Mouse (Mus musculus): ENCODE data around the gene Clspn. TPM values are rescaled to one million over a fixed set of nuclear protein-coding genes. Genes with fewer than 3 reads are reported as not detected.

Clspn gene
- polyA plus RNA-seq, 1 experiment from 2014 or later = 54.3 TPM

GRCm38 (mm10) chr4:126599971-126600754, 43.4 kb downstream of the Clspn start:
- H3K9ac ChIP-seq = no peak overlapping the region
- no peaks in the 10 kb centered on the region for H3K27me3 ChIP-seq (ENCODE audit: insufficient read depth, low read length)
- DNase-seq (peak; percentile 89), ATAC-seq (ENCODE audit: insufficient read depth) (peak; percentile 25; the same call in 1 of the 2 replicates)
- H3K9me3 ChIP-seq (ENCODE audit: low read depth, low read length) = no peaks in the 10 kb centered on the region
- no peak overlapping the region for H3K27ac ChIP-seq (ENCODE audit: low read depth)
- no peaks in the 10 kb centered on the region for H3K36me3 ChIP-seq (ENCODE audit: insufficient read depth)
- 26% methylated on average over 8 of the region's 8 CpGs for WGBS
- H3K4me2 ChIP-seq = no peak overlapping the region
- no peak overlapping the region for H3K4me3 ChIP-seq (ENCODE audit: low read depth, low read length)
- peak; percentile 91 for TF ChIP-seq CTCF (IDR thresholded peaks at IDR 0.05; ENCODE audit: low read depth)
- no peaks in the 10 kb centered on the region for H3K4me1 ChIP-seq (ENCODE audit: insufficient read depth)

DNA sequence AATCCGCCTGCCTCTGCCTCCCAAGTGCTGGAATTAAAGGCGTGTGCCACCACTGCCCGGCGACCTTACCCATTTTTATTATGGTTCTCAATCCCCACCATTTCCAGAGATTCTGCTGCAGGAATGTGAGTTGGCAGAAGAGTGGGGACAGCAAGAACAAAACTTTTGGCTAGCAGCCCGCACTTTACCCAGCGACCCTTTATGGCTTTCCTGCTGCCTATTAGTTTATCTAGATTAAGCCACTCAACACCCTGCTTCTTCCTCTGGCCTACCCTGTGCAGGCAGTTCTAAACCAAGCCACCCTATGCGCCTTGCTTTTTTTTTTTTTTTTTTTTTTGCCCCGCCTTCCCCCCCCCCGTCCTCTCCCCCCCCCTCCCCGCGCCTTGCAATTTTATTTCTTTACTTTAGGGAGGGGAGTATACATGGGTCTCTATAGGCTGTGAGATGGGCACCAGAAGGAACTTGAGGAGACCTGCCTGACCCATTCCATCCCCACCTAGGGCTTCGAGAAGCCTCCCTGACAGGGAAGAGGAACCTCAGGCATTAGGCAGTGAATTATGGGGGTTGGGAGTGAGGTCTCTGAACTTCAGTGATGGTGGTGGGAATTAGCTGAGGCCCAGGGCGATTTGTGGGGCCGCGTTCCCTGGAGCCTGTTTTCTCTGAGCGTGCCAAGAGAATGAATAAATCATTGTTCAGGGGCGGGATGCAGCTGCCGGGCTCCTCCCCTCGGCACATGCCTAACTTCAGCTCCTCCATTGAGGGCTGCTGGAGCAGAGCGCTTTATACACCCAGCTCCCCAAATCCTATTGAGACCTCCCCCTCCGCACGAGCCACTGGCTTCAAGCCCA, 45.1 kb downstream of the Clspn start:
- no peak overlapping the region for H3K4me3 ChIP-seq (ENCODE audit: low read depth, low read length)
- peak; percentile 87 for ATAC-seq (ENCODE audit: insufficient read depth)
- H3K36me3 ChIP-seq (ENCODE audit: insufficient read depth) = no peaks in the 10 kb centered on the region
- H3K4me2 ChIP-seq = peak overlapping the region; percentile 46
- H3K27me3 ChIP-seq (ENCODE audit: insufficient read depth, low read length) = no peaks in the 10 kb centered on the region
- no peaks in the 10 kb centered on the region for H3K9me3 ChIP-seq (ENCODE audit: low read depth, low read length)
- H3K9ac ChIP-seq = 0 out of 2 replicates have a peak overlapping the region, but pooled peaks have one; percentile 11
- peak; percentile 88 for DNase-seq
- no peak for TF ChIP-seq CTCF (IDR thresholded peaks at IDR 0.05; ENCODE audit: low read depth)
- no peak overlapping the region for H3K27ac ChIP-seq (ENCODE audit: low read depth)
- H3K4me1 ChIP-seq (ENCODE audit: insufficient read depth) = no peaks in the 10 kb centered on the region
- 25% methylated on average over 20 of the region's 22 CpGs for WGBS

- no peaks in the 10 kb centered on the region for H3K4me1 ChIP-seq (ENCODE audit: insufficient read depth)
- peak overlapping the region; percentile 46 for H3K4me2 ChIP-seq
- H3K36me3 ChIP-seq (ENCODE audit: insufficient read depth) = no peaks in the 10 kb centered on the region
- ATAC-seq (ENCODE audit: insufficient read depth) (peak; percentile 63), DNase-seq (no peak)
- no peak overlapping the region for H3K4me3 ChIP-seq (ENCODE audit: low read depth, low read length)
- TF ChIP-seq CTCF (IDR thresholded peaks at IDR 0.05; ENCODE audit: low read depth) = no peak
- H3K9ac ChIP-seq = no peak overlapping the region
- H3K27ac ChIP-seq (ENCODE audit: low read depth) = no peak overlapping the region
- H3K27me3 ChIP-seq (ENCODE audit: insufficient read depth, low read length) = no peaks in the 10 kb centered on the region
- H3K9me3 ChIP-seq (ENCODE audit: low read depth, low read length) = no peaks in the 10 kb centered on the region
- WGBS = 11% methylated on average over 6 of the region's 6 CpGs
Measured at GRCm38 (mm10) chr4:126602445-126602762, 45.7 kb downstream of the Clspn start.

- Histone ChIP-seq H3K36me3 (ENCODE audit: insufficient read depth) (no peaks in the 10 kb centered on the region), H3K4me3 (ENCODE audit: low read depth, low read length) (no peak overlapping the region), H3K9me3 (ENCODE audit: low read depth, low read length) (no peaks in the 10 kb centered on the region), H3K27me3 (ENCODE audit: insufficient read depth, low read length) (no peaks in the 10 kb centered on the region), H3K27ac (ENCODE audit: low read depth) (no peak overlapping the region), H3K4me2 (no peak overlapping the region), H3K9ac (no peak overlapping the region), H3K4me1 (ENCODE audit: insufficient read depth) (no peaks in the 10 kb centered on the region)
- ATAC-seq (ENCODE audit: insufficient read depth) (no peak), DNase-seq (no peak)
- 80% methylated on average over 2 of the region's 2 CpGs for WGBS
- TF ChIP-seq CTCF (IDR thresholded peaks at IDR 0.05; ENCODE audit: low read depth) = no peak
Measured at GRCm38 (mm10) chr4:126604141-126604540, 47.4 kb downstream of the Clspn start.

DNA sequence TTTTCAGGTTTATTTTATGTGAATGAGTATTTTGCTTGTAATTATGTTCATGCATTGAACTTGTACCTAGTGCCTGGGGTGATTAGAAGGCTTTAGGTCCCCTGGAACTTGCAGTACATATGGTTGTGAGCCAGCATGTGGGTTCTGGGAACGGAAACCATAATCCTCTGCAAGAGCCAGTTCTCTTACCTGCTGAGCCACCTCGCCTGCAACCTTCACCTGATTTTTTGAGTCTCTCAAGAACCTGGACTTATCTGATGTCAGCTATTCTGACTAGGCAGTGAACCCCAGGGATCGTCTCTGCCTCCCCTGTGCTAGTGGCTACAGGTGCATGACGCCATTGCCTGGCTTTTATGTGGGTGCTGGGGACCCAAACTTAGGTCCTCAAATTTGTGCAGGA, 49.0 kb downstream of the Clspn start:
- H3K4me1 ChIP-seq (ENCODE audit: insufficient read depth) = no peaks in the 10 kb centered on the region

GRCm38 (mm10) chr4:126609606-126610181, 53.0 kb downstream of the Clspn start, which contains the start of gene 5730409E04Rik:
Gene 5730409E04Rik, plus strand, starts transcription at chr4:126609818.
- Histone ChIP-seq H3K36me3 (ENCODE audit: insufficient read depth) (peaks cover 7% of the 10 kb centered on the region; the same call in 1 of the 2 replicates), H3K4me3 (ENCODE audit: low read depth, low read length) (peak within 1 kb of the TSS; percentile 60), H3K4me2 (peak within 1 kb of the TSS; percentile 71), H3K27me3 (ENCODE audit: insufficient read depth, low read length) (no peaks in the 10 kb centered on the region), H3K4me1 (ENCODE audit: insufficient read depth) (no peaks in the 10 kb centered on the region), H3K27ac (ENCODE audit: low read depth) (peak within 1 kb of the TSS; percentile 48), H3K9ac (peak within 1 kb of the TSS; percentile 83), H3K9me3 (ENCODE audit: low read depth, low read length) (no peaks in the 10 kb centered on the region)
- under 1% methylated on average over 48 of the region's 48 CpGs for WGBS
- no peak for TF ChIP-seq CTCF (IDR thresholded peaks at IDR 0.05; ENCODE audit: low read depth)
- ATAC-seq (ENCODE audit: insufficient read depth) (peak; percentile 96), DNase-seq (peak; percentile 80)

More for the DNA sequence above, 49.0 kb downstream of the Clspn start:
- no peak for DNase-seq
- no peak overlapping the region for H3K9ac ChIP-seq
- no peak overlapping the region for H3K4me3 ChIP-seq (ENCODE audit: low read depth, low read length)
- H3K36me3 ChIP-seq (ENCODE audit: insufficient read depth) = no peaks in the 10 kb centered on the region
- no peaks in the 10 kb centered on the region for H3K27me3 ChIP-seq (ENCODE audit: insufficient read depth, low read length)
- ATAC-seq (ENCODE audit: insufficient read depth) = no peak
- WGBS = 76% methylated on average over 4 of the region's 4 CpGs
- no peak overlapping the region for H3K27ac ChIP-seq (ENCODE audit: low read depth)
- TF ChIP-seq CTCF (IDR thresholded peaks at IDR 0.05; ENCODE audit: low read depth) = no peak
- H3K4me2 ChIP-seq = no peak overlapping the region
- no peaks in the 10 kb centered on the region for H3K9me3 ChIP-seq (ENCODE audit: low read depth, low read length)
